Mouse (Mus musculus) embryonic fibroblast, embryonic 13.5 days (primary cell): ENCODE measurements around the gene Sytl2.

Experiments
- CTCF ChIP-seq: IDR thresholded peaks from 2 replicates; pipeline ENCODE4 v1.5.1; 2011; ENCODE audit warnings: mild to moderate bottlenecking, control low read depth, low read length, moderate library complexity, borderline replicate concordance; ENCODE audit not compliant: insufficient read depth
- POLR2A ChIP-seq: IDR thresholded peaks from 2 replicates; pipeline ENCODE4 v1.6.1; 2011; ENCODE audit warnings: low read depth, mild to moderate bottlenecking, control low read depth, low read length, moderate library complexity

- TF ChIP-seq CTCF (no peak), POLR2A (no peak)
These were observed 19.3 kb upstream of the Sytl2 start for GRCm38 (mm10) chr7:90282786-90283185.
